Mouse (Mus musculus) lung, postnatal 0 days (tissue): ENCODE results near the gene Ppfia3. TPM values are rescaled to one million over a fixed set of nuclear protein-coding genes. Genes with fewer than 3 reads are reported as not detected.
A peak's percentile ranks its signal among the peaks of the same experiment; 100 is the strongest.

Experiments
- ATAC-seq: fragments of 200-750 bp; cut with Nextera tagmentation; 2 replicates; pipeline ENCODE4 v1.8.0; 2017; ENCODE audit warnings: moderate library complexity
- DNase-seq: peaks from one replicate; pipeline ENCODE4 v3.0.0-alpha.2; 2016; ENCODE audit warnings: low spot score
- H3K27ac ChIP-seq: fragments of 300-500 bp; sonication (generic); 2 replicates; pipeline ENCODE4 v1.5.1; 2014; ENCODE audit warnings: antibody characterized with exemption, mild to moderate bottlenecking, low read length, mixed read lengths
- H3K27me3 ChIP-seq: fragments of 300-500 bp; sonication (generic); replicated peaks from 2 replicates; pipeline ENCODE4 v1.6.1; 2014; ENCODE audit warnings: low read length, mixed read lengths; ENCODE audit not compliant: insufficient read depth
- H3K36me3 ChIP-seq: fragments of 300-500 bp; sonication (generic); 2 replicates; pipeline ENCODE4 v1.6.1; 2014; ENCODE audit warnings: low read length, mixed read lengths; ENCODE audit not compliant: insufficient read depth
- H3K4me1 ChIP-seq: fragments of 300-500 bp; sonication (generic); 2 replicates; pipeline ENCODE4 v1.6.1; 2014; ENCODE audit warnings: antibody characterized with exemption, low read depth, low read length, mixed read lengths; ENCODE audit not compliant: insufficient read depth
- H3K4me2 ChIP-seq: fragments of 300-500 bp; sonication (generic); replicated peaks from 2 replicates; pipeline ENCODE4 v1.6.1; 2014; ENCODE audit warnings: low read depth, mild to moderate bottlenecking, low read length, moderate library complexity, mixed read lengths
- H3K4me3 ChIP-seq: fragments of 300-500 bp; sonication (generic); 2 replicates; pipeline ENCODE4 v1.5.1; 2014; ENCODE audit warnings: low read depth, low read length
- H3K9ac ChIP-seq: fragments of 300-500 bp; sonication (generic); replicated peaks from 2 replicates; pipeline ENCODE4 v1.6.1; 2014; ENCODE audit warnings: low read depth, mild to moderate bottlenecking
- H3K9me3 ChIP-seq: fragments of 300-500 bp; sonication (generic); 2 replicates; pipeline ENCODE4 v1.6.1; 2016; ENCODE audit warnings: low read length, mixed read lengths
- CTCF ChIP-seq: IDR thresholded peaks from 2 replicates; pipeline ENCODE4 v1.5.1; 2016; ENCODE audit warnings: antibody characterized with exemption, mild to moderate bottlenecking
- EP300 ChIP-seq: IDR thresholded peaks from 2 replicates; pipeline ENCODE4 v1.6.1; 2016; ENCODE audit warnings: antibody characterized with exemption, mild to moderate bottlenecking, control low read depth
- WGBS: fragments of 180-500 bp; shearing (Covaris S2); extraction: QIAGEN DNeasy Blood & Tissue Kit; methylation state at CpG from one replicate; pipeline ENCODE4 v1.1.7; 2014; 5-methylcytosine and 5-hydroxymethylcytosine counted together
- polyA plus RNA-seq: library from polyadenylated mRNA; unstranded; fragments of >200 nt; fragmentation: Nextera tagmentation; extraction: Ambion mirVana; gene quantifications from 2 replicates; pipeline ENCODE4 v1.2.1, GENCODE M21; 2015

Ppfia3 gene
- polyA plus RNA-seq, 1 experiment from 2014 or later = 1.8 TPM

DNA sequence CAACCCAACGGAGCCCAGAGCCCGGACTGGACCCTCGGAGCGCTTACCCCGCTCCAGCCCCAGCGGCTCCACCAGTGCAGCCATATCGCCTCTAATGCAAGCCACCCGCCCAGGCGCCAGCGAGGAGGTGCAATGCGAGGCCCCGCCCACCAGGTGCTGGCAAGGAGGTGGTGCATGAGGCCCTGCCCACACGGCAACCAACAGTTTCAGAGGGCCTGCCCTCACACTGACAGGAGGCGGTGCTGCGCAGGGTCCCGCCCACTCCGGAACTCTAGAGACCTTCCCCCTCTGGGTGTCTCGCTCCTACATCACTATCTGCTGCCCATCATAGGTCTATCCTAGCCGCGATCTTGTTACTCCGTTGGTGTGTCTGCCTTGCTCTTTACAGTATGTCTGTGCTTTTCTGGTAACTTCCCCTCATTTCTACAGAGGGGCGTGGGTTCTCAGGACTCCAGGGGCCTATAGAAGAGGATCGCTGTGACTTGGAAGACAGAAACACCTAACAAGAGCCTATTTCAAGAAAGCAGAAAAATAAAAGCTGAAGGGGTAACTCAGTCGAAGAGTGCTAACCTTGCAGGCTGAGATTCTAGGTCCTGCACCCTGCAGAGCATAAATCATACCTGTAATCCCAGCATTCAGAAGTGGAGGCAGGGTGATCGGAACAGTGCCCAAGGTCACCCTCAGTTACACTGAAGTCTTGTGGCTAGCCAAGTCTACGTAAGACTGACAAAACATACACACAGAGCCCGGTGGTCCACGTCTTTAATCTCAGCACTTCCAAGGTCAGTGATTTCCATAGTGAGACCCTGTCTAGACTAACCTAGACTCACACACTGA is 3.9 kb upstream of the Ppfia3 start, which contains the start of gene Lin7b:
Lin7b (minus strand) TSS at position 109 of the 837 bp plus-strand sequence.
- peak; percentile 90 for DNase-seq
- 0 out of 2 replicates have a peak, but pooled peaks cover 2% of the 10 kb centered on the region for H3K36me3 ChIP-seq
- H3K27ac ChIP-seq = no peak within 1 kb of the TSS
- ATAC-seq = peak; percentile 64
- H3K4me2 ChIP-seq = peak within 1 kb of the TSS; percentile 89
- no peak within 1 kb of the TSS for H3K9ac ChIP-seq
- H3K4me1 ChIP-seq = peaks cover 18% of the 10 kb centered on the region; the same call in 1 of the 2 replicates
- WGBS = 12% methylated on average over 21 of the region's 28 CpGs
- no peaks in the 10 kb centered on the region for H3K9me3 ChIP-seq
- peaks cover 14% of the 10 kb centered on the region; the same call in 1 of the 2 replicates for H3K27me3 ChIP-seq
- TF ChIP-seq EP300 (no peak), CTCF (peak; percentile 41)
- peak within 1 kb of the TSS; percentile 46 for H3K4me3 ChIP-seq

- ATAC-seq (no peak), DNase-seq (no peak)
- no peak for TF ChIP-seq CTCF
- Histone ChIP-seq H3K4me3 (peak overlapping the region; percentile 46), H3K4me2 (peak overlapping the region; percentile 89), H3K36me3 (no peaks in the 10 kb centered on the region), H3K9me3 (no peaks in the 10 kb centered on the region), H3K4me1 (peaks cover 19% of the 10 kb centered on the region; the same call in 1 of the 2 replicates), H3K27me3 (peaks cover 17% of the 10 kb centered on the region; the same call in 1 of the 2 replicates), H3K9ac (no peak overlapping the region), H3K27ac (no peak overlapping the region)
- WGBS = 8% methylated on average over 49 of the region's 52 CpGs
These were observed 3.1 kb upstream of the Ppfia3 start for GRCm38 (mm10) chr7:45369836-45370474.

- DNase-seq (no peak), ATAC-seq (no peak)
- H3K27me3 ChIP-seq = peaks cover 17% of the 10 kb centered on the region; the same call in 1 of the 2 replicates
- H3K27ac ChIP-seq = no peak overlapping the region
- no peaks in the 10 kb centered on the region for H3K9me3 ChIP-seq
- no peak overlapping the region for H3K4me2 ChIP-seq
- no peak for TF ChIP-seq EP300
- TF ChIP-seq CTCF = no peak
- H3K4me3 ChIP-seq = no peak overlapping the region
- no peaks in the 10 kb centered on the region for H3K36me3 ChIP-seq
- 68% methylated on average over 16 of the region's 16 CpGs for WGBS
- H3K4me1 ChIP-seq = peaks cover 19% of the 10 kb centered on the region; the same call in 1 of the 2 replicates
- H3K9ac ChIP-seq = no peak overlapping the region
These were observed 2.4 kb upstream of the Ppfia3 start for GRCm38 (mm10) chr7:45369022-45369745.

GRCm38 (mm10) chr7:45368178-45368577 is 1.4 kb upstream of the Ppfia3 start:
- DNase-seq = no peak
- Histone ChIP-seq H3K36me3 (no peaks in the 10 kb centered on the region), H3K4me1 (peaks cover 19% of the 10 kb centered on the region; the same call in 1 of the 2 replicates), H3K9me3 (no peaks in the 10 kb centered on the region), H3K27me3 (peaks cover 17% of the 10 kb centered on the region), H3K27ac (no peak overlapping the region), H3K4me2 (no peak overlapping the region), H3K4me3 (no peak overlapping the region), H3K9ac (no peak overlapping the region)
- 79% methylated on average over 14 of the region's 15 CpGs for WGBS
- no peak for TF ChIP-seq EP300
- TF ChIP-seq CTCF = no peak
- no peak for ATAC-seq

DNA sequence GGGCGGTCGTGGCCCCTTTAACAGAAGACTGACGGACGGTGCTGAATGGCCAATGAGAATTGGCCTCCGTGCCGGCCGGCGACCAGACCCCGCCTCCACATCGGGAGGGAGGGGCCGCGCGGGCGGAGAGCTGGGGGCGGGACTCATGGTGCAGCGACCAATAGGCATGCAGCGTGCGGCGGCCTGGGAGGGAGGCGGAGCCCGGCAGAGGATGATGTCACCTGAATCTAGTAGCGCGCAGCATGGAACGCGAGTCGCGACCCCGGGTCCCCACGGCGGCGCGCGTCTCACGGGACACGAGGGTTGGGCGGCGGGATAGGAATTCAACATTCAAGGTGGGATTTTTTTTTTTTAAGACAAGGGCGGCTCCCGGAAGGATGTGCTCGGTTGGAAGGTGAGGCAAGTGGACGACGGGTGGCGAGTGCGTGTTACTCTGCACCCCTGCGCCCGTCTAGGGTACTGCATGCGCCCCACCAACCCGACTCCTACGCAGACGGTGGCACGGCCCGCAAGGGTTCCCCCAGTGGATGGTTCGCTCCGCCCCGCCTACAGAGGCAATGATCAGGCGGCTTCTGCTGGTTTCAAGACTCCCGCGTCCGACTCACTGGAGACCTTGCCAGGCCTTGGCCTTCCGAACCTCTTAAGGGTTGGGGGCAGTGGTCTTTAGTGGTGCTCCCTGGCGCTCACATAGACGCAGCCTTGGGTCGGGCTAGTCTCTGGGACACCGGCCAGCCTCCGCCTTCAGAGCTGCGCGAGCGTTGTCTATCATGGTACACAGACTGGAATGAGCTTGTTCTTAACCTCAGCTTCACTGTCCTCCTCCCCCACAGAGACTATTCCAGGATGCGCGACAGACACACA is 431 bp upstream of the Ppfia3 start:
- no peak for TF ChIP-seq EP300
- TF ChIP-seq CTCF = peak; percentile 83
- no peaks in the 10 kb centered on the region for H3K9me3 ChIP-seq
- ATAC-seq (peak; percentile 93), DNase-seq (peak; percentile 98)
- H3K4me3 ChIP-seq = peak overlapping the region; percentile 50
- under 1% methylated on average over 65 of the region's 70 CpGs for WGBS
- no peaks in the 10 kb centered on the region for H3K36me3 ChIP-seq
- peaks cover 19% of the 10 kb centered on the region; the same call in 1 of the 2 replicates for H3K4me1 ChIP-seq
- H3K27me3 ChIP-seq = peaks cover 17% of the 10 kb centered on the region
- no peak overlapping the region for H3K9ac ChIP-seq
- no peak overlapping the region for H3K27ac ChIP-seq
- H3K4me2 ChIP-seq = peak overlapping the region; percentile 99
